Mouse (Mus musculus): ENCODE data around the gene Bend5. TPM values are rescaled to one million over a fixed set of nuclear protein-coding genes. Genes with fewer than 3 reads are reported as not detected.

The Bend5 gene
- polyA plus RNA-seq, 1 experiment from 2014 or later: 17.7 TPM

DNA sequence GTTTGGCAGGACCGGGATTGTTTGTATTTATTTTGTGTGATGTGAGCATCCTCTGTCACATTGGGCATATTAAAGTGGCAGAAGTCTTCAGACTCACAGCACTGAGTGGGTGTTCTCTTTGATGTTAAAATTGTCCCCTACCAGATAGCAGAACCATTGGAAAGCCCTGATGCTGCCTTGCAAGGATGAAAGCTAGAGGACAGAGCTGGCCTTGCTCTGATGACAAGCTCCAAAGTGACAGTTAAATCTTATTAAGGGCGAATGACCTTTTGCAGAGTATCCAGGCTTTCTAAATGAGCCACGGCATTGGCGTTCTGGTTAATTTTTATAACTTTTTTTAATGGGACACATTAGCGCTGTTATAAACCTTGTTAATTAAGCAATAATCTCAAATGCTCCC lies 42.8 kb downstream of the Bend5 start:
- H3K4me2 ChIP-seq: no peak overlapping the region
- no peak for ATAC-seq (replicated peaks; ENCODE audit: insufficient number of reproducible peaks, low FRiP score, low TSS enrichment)
- no peaks in the 10 kb centered on the region for H3K27me3 ChIP-seq (ENCODE audit: control insufficient read depth, insufficient read depth, low read length)
- H3K4me1 ChIP-seq (ENCODE audit: control insufficient read depth, insufficient read depth, low read length): 0 out of 2 replicates have a peak, but pooled peaks cover 2% of the 10 kb centered on the region
- no peak overlapping the region for H3K27ac ChIP-seq (ENCODE audit: low read depth, low read length)
- peaks cover 5% of the 10 kb centered on the region; the same call in 1 of the 2 replicates for H3K36me3 ChIP-seq (ENCODE audit: control insufficient read depth, insufficient read depth, low read length)
- no peak overlapping the region for H3K4me3 ChIP-seq (ENCODE audit: low read depth, low read length)
- WGBS (ENCODE audit: insufficient replicate concordance): 74% methylated on average over 5 of the region's 5 CpGs
- H3K9ac ChIP-seq (ENCODE audit: low read depth, low read length): no peak overlapping the region
- H3K9me3 ChIP-seq (replicated peaks; ENCODE audit: control insufficient read depth, low read length): no peaks in the 10 kb centered on the region

DNA sequence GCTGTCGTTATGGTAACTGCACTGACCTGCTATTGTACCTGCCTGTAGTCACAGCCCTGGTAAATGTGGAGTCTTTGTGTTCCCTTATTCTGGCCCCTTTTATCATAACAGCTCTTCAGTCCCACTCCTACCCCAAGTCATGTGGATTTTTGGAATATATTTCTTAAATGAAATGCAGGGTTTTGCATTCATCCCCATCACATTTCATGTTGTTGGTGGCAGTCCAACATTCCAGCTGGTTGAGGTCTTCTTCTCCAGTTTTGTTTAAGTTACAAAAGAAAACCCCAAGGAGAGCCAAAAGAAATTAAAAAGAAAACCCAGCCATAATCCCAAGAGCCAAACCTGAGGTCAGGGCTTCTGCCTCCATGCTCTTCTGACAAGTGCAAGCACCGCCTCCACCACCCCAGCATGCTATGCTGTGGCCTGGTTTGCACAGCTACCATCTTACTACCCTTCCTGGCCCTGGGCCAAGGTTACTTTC lies 52.5 kb downstream of the Bend5 start:
- Histone ChIP-seq H3K9ac (ENCODE audit: low read depth, low read length) (no peak overlapping the region), H3K27ac (ENCODE audit: low read depth, low read length) (no peak overlapping the region), H3K36me3 (ENCODE audit: control insufficient read depth, insufficient read depth, low read length) (no peaks in the 10 kb centered on the region), H3K4me2 (no peak overlapping the region), H3K9me3 (replicated peaks; ENCODE audit: control insufficient read depth, low read length) (no peaks in the 10 kb centered on the region), H3K4me3 (ENCODE audit: low read depth, low read length) (no peak overlapping the region), H3K4me1 (ENCODE audit: control insufficient read depth, insufficient read depth, low read length) (no peaks in the 10 kb centered on the region), H3K27me3 (ENCODE audit: control insufficient read depth, insufficient read depth, low read length) (no peaks in the 10 kb centered on the region)
- ATAC-seq (replicated peaks; ENCODE audit: insufficient number of reproducible peaks, low FRiP score, low TSS enrichment): no peak
- WGBS (ENCODE audit: insufficient replicate concordance): 83% methylated on average over 2 of the region's 2 CpGs

DNA sequence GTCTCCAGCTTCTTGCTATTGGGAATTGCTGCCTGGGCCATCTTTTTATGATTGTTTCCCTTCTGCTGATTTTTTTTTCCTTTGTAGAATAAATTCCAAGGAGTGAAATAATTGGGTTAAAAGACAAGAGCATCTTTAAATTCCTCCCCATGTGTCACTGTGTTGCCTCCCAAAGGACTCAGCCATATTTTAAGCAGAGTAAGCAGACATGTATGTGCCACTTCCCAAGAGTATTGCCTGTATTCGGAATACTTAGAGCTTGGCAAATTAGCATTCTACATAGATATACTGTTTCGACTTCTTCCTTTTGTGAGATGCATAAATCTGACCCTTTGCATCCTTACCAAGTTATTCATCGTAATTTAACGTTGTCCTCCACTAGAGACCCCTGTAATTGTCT lies 53.0 kb downstream of the Bend5 start:
- Histone ChIP-seq H3K4me2 (no peak overlapping the region), H3K36me3 (ENCODE audit: control insufficient read depth, insufficient read depth, low read length) (no peaks in the 10 kb centered on the region), H3K27me3 (ENCODE audit: control insufficient read depth, insufficient read depth, low read length) (no peaks in the 10 kb centered on the region), H3K4me1 (ENCODE audit: control insufficient read depth, insufficient read depth, low read length) (no peaks in the 10 kb centered on the region), H3K4me3 (ENCODE audit: low read depth, low read length) (no peak overlapping the region), H3K9ac (ENCODE audit: low read depth, low read length) (no peak overlapping the region), H3K27ac (ENCODE audit: low read depth, low read length) (no peak overlapping the region), H3K9me3 (replicated peaks; ENCODE audit: control insufficient read depth, low read length) (no peaks in the 10 kb centered on the region)
- ATAC-seq (replicated peaks; ENCODE audit: insufficient number of reproducible peaks, low FRiP score, low TSS enrichment): no peak
- WGBS (ENCODE audit: insufficient replicate concordance): 81% methylated on average over 4 of the region's 4 CpGs

DNA sequence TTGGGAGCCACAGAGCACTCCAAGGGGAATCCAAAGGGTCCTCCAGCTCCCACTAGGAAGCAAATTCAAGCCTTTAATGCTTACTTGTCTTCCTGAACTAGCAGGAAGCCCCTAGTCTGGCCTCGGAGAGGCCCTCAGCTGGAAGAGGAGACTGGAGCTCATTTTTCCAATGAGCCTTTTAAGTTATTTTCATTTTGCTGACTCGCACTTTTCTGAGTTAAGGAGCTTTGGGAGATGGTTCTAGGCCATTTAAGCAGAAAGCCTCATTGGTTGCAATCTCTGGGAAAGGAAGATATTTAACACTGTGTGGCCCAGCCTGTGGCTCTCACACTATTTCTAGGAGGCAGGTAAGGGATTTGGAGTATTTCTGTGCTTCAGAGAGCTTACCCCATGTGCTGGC lies 55.0 kb downstream of the Bend5 start:
- H3K9ac ChIP-seq (ENCODE audit: low read depth, low read length): no peak overlapping the region
- no peaks in the 10 kb centered on the region for H3K36me3 ChIP-seq (ENCODE audit: control insufficient read depth, insufficient read depth, low read length)
- H3K4me3 ChIP-seq (ENCODE audit: low read depth, low read length): no peak overlapping the region
- WGBS (ENCODE audit: insufficient replicate concordance): 77% methylated on average over 2 of the region's 2 CpGs
- no peak for ATAC-seq (replicated peaks; ENCODE audit: insufficient number of reproducible peaks, low FRiP score, low TSS enrichment)
- no peaks in the 10 kb centered on the region for H3K27me3 ChIP-seq (ENCODE audit: control insufficient read depth, insufficient read depth, low read length)
- H3K27ac ChIP-seq (ENCODE audit: low read depth, low read length): no peak overlapping the region
- H3K4me1 ChIP-seq (ENCODE audit: control insufficient read depth, insufficient read depth, low read length): 0 out of 2 replicates have a peak, but pooled peaks cover 2% of the 10 kb centered on the region
- H3K9me3 ChIP-seq (replicated peaks; ENCODE audit: control insufficient read depth, low read length): no peaks in the 10 kb centered on the region
- no peak overlapping the region for H3K4me2 ChIP-seq

DNA sequence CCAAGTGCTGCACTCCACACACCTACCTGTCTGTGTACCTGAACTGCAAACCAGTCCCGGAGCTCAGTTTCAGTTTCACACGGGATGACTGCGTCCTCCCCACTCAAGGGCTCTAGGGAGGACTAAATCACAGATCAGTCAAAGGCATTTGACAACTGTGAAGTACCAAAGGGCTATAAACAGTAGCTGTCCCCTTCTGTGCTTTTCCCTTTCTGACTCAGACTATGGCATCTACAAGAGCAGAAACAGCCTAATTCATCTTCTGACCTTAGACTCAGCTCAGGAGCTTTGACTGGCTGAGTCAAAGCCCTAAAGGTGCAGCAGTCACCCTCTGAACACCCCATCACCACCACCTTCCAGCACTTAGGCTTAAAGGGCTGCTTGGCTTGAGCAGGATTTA lies 56.9 kb downstream of the Bend5 start:
- H3K27ac ChIP-seq (ENCODE audit: low read depth, low read length): no peak overlapping the region
- ATAC-seq (replicated peaks; ENCODE audit: insufficient number of reproducible peaks, low FRiP score, low TSS enrichment): no peak
- no peaks in the 10 kb centered on the region for H3K27me3 ChIP-seq (ENCODE audit: control insufficient read depth, insufficient read depth, low read length)
- H3K9ac ChIP-seq (ENCODE audit: low read depth, low read length): no peak overlapping the region
- H3K4me2 ChIP-seq: no peak overlapping the region
- H3K36me3 ChIP-seq (ENCODE audit: control insufficient read depth, insufficient read depth, low read length): no peaks in the 10 kb centered on the region
- H3K4me3 ChIP-seq (ENCODE audit: low read depth, low read length): no peak overlapping the region
- WGBS (ENCODE audit: insufficient replicate concordance): 71% methylated on average over 3 of the region's 3 CpGs
- no peaks in the 10 kb centered on the region for H3K9me3 ChIP-seq (replicated peaks; ENCODE audit: control insufficient read depth, low read length)
- 0 out of 2 replicates have a peak, but pooled peaks cover 2% of the 10 kb centered on the region for H3K4me1 ChIP-seq (ENCODE audit: control insufficient read depth, insufficient read depth, low read length)

DNA sequence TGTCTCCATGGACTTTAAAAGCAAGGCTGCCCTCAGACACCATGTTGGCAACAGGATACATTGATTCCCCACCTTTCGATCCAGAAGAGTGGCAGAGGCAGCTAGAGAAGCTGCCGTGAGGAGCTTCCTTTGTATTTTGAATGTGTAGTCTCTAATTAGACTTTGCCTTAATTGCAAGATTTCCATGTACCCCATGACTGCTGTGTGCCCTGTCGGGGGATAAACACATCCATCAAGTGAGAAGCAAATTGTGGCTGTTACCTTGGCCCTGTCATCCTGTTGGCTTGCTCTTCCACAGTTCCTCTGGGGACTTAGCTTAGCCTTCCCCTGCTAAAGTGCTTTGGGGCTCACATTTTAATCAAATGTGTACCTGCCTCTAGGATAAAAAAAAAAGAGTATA lies 57.7 kb downstream of the Bend5 start:
- Histone ChIP-seq H3K4me1 (ENCODE audit: control insufficient read depth, insufficient read depth, low read length) (peaks cover 2% of the 10 kb centered on the region; the same call in 1 of the 2 replicates), H3K4me2 (no peak overlapping the region), H3K4me3 (ENCODE audit: low read depth, low read length) (no peak overlapping the region), H3K36me3 (ENCODE audit: control insufficient read depth, insufficient read depth, low read length) (no peaks in the 10 kb centered on the region), H3K27me3 (ENCODE audit: control insufficient read depth, insufficient read depth, low read length) (no peaks in the 10 kb centered on the region), H3K9ac (ENCODE audit: low read depth, low read length) (no peak overlapping the region), H3K27ac (ENCODE audit: low read depth, low read length) (no peak overlapping the region), H3K9me3 (replicated peaks; ENCODE audit: control insufficient read depth, low read length) (no peaks in the 10 kb centered on the region)
- 70% methylated on average over 3 of the region's 3 CpGs for WGBS (ENCODE audit: insufficient replicate concordance)
- ATAC-seq (replicated peaks; ENCODE audit: insufficient number of reproducible peaks, low FRiP score, low TSS enrichment): no peak

DNA sequence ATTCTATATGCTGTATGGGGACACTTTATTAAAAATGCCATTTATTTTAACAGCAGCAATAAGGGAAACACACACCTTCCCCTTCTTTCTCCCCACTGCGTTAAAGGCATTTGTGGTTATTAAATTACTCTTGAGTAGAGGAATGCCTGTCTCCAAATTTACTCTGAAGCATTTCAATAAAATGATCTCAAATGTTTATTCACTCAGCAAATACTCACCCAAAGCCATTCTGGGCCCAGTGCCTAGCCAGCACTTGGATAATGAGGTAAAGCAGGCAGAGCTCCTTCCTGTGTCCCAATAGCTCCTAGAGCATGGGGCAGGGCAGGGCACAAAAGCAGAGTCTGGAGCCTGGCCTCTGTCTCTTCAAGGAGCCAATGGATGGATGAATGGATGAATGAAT lies 58.2 kb downstream of the Bend5 start:
- no peak for ATAC-seq (replicated peaks; ENCODE audit: insufficient number of reproducible peaks, low FRiP score, low TSS enrichment)
- Histone ChIP-seq H3K27ac (ENCODE audit: low read depth, low read length) (no peak overlapping the region), H3K4me3 (ENCODE audit: low read depth, low read length) (no peak overlapping the region), H3K36me3 (ENCODE audit: control insufficient read depth, insufficient read depth, low read length) (no peaks in the 10 kb centered on the region), H3K27me3 (ENCODE audit: control insufficient read depth, insufficient read depth, low read length) (no peaks in the 10 kb centered on the region), H3K4me1 (ENCODE audit: control insufficient read depth, insufficient read depth, low read length) (peaks cover 7% of the 10 kb centered on the region; the same call in 1 of the 2 replicates), H3K4me2 (no peak overlapping the region), H3K9me3 (replicated peaks; ENCODE audit: control insufficient read depth, low read length) (no peaks in the 10 kb centered on the region), H3K9ac (ENCODE audit: low read depth, low read length) (no peak overlapping the region)
- 86% methylated on average over 1 of the region's 1 CpGs for WGBS (ENCODE audit: insufficient replicate concordance)

DNA sequence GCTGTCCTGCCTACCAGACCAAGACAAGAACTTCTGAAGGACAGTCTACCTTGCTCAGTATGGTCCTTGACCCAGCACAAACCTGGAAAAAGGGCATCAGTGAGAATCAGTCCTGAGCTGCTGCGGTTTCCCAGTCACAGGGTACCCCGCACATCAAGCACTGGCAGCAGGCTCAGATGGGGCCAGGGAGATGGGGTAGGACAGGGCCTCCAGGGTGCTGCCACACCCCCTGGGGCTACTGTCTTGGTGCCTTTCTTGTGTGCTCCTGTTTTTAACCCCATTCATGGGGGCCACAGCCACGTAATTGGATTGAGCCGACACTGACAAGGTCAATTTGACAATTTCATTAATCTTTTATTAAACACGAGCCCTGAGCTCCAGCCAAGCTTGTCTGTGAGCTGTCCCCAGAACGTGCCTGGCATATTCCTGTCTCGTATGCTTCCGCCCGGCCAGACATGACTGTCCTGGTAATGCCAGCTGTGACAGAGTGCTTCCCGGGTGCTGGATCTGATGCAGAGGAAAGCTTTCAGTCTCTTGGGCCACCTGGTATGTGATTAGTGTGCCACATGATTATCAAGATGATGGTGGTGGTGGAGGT lies 60.7 kb downstream of the Bend5 start:
- no peaks in the 10 kb centered on the region for H3K27me3 ChIP-seq (ENCODE audit: control insufficient read depth, insufficient read depth, low read length)
- no peaks in the 10 kb centered on the region for H3K9me3 ChIP-seq (replicated peaks; ENCODE audit: control insufficient read depth, low read length)
- ATAC-seq (replicated peaks; ENCODE audit: insufficient number of reproducible peaks, low FRiP score, low TSS enrichment): no peak
- no peaks in the 10 kb centered on the region for H3K36me3 ChIP-seq (ENCODE audit: control insufficient read depth, insufficient read depth, low read length)
- no peak overlapping the region for H3K4me2 ChIP-seq
- 74% methylated on average over 10 of the region's 10 CpGs for WGBS (ENCODE audit: insufficient replicate concordance)
- no peak overlapping the region for H3K9ac ChIP-seq (ENCODE audit: low read depth, low read length)
- no peak overlapping the region for H3K27ac ChIP-seq (ENCODE audit: low read depth, low read length)
- no peak overlapping the region for H3K4me3 ChIP-seq (ENCODE audit: low read depth, low read length)
- H3K4me1 ChIP-seq (ENCODE audit: control insufficient read depth, insufficient read depth, low read length): peaks cover 10% of the 10 kb centered on the region; the same call in 1 of the 2 replicates

DNA sequence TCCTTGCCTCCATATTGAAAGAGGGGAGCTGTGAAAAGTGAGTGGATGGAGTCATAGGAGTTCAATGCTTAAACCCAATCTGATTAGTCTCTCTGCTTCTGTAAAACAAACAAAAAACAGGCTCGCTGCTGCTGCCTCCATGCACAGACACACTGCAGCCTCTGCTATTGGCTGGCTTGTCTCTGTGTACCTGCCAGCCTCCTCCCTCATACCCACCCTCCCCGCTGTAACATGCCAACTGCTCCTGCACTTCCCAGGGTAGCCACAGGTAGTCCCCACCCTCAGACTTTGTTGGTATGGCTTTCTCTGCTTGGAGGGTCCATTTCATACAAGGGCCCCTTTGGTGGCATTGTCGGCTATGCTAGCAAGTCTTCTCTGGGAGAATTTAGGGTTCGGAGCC lies 62.7 kb downstream of the Bend5 start:
- H3K4me1 ChIP-seq (ENCODE audit: control insufficient read depth, insufficient read depth, low read length): peaks cover 10% of the 10 kb centered on the region; the same call in 1 of the 2 replicates
- WGBS (ENCODE audit: insufficient replicate concordance): 46% methylated on average over 4 of the region's 4 CpGs
- no peak for ATAC-seq (replicated peaks; ENCODE audit: insufficient number of reproducible peaks, low FRiP score, low TSS enrichment)

More for the DNA sequence above, 62.7 kb downstream of the Bend5 start:
- H3K27ac ChIP-seq (ENCODE audit: low read depth, low read length): no peak overlapping the region
- H3K4me2 ChIP-seq: no peak overlapping the region; the same call in 1 of the 2 replicates
- no peak overlapping the region for H3K9ac ChIP-seq (ENCODE audit: low read depth, low read length)
- no peaks in the 10 kb centered on the region for H3K9me3 ChIP-seq (replicated peaks; ENCODE audit: control insufficient read depth, low read length)
- no peaks in the 10 kb centered on the region for H3K36me3 ChIP-seq (ENCODE audit: control insufficient read depth, insufficient read depth, low read length)
- H3K4me3 ChIP-seq (ENCODE audit: low read depth, low read length): no peak overlapping the region
- no peaks in the 10 kb centered on the region for H3K27me3 ChIP-seq (ENCODE audit: control insufficient read depth, insufficient read depth, low read length)

Measured in heart, embryonic 11.5 days (tissue).